Mouse (Mus musculus): ENCODE measurements around the gene Nrde2. TPM values are rescaled to one million over a fixed set of nuclear protein-coding genes. Genes with fewer than 3 reads are reported as not detected.

Gene Nrde2
- polyA plus RNA-seq, 1 experiment: 18.0 TPM

- H3K27ac ChIP-seq (ENCODE audit: insufficient read depth, low read depth, low read length): no peak overlapping the region
These were observed 83.7 kb downstream of the Nrde2 start for GRCm38 (mm10) chr12:100075715-100076114.

More at GRCm38 (mm10) chr12:100075715-100076114, 83.7 kb downstream of the Nrde2 start:
- Histone ChIP-seq H3K4me3 (ENCODE audit: insufficient read depth, low read length) (no peak overlapping the region), H3K4me1 (ENCODE audit: control insufficient read depth, insufficient read depth, low read length) (0 out of 2 replicates have a peak, but pooled peaks cover 5% of the 10 kb centered on the region)
- TF ChIP-seq POLR2A (IDR thresholded peaks at IDR 0.05; ENCODE audit: borderline replicate concordance, low read depth, low read length) (no peak), CTCF (IDR thresholded peaks at IDR 0.05; ENCODE audit: low read depth, low read length) (no peak)

Other genes with a start within 250 kb of the Nrde2 start
- 27.7 and 28.3 TPM in 2 replicates for gene Kcnk13, start 195.2 kb downstream of the Nrde2 start, polyA plus RNA-seq (2012; ENCODE audit: insufficient read depth, insufficient read length, missing spikeins)
- 164 and 166 TPM in 2 replicates for gene Psmc1, start 49.5 kb downstream of the Nrde2 start, polyA plus RNA-seq (2012; ENCODE audit: insufficient read depth, insufficient read length, missing spikeins)
- 735 and 768 TPM in 2 replicates for gene Calm1, start 39.8 kb upstream of the Nrde2 start, polyA plus RNA-seq (2012; ENCODE audit: insufficient read depth, insufficient read length, missing spikeins)

All from bone marrow macrophage, adult 2 months (primary cell).